Mouse (Mus musculus) spleen, adult 12 weeks (tissue): ENCODE measurements around the gene Pam16.
"Not testable (repeated sequence)": the region's sequence is repeated elsewhere in the genome, so short reads cannot be mapped to it uniquely, and the experiment has no call there.

Source experiments
- DNase-seq: peaks from one replicate; pipeline ENCODE4 v3.0.0; 2022; ENCODE audit warnings: low spot score

The Pam16 gene

DNA sequence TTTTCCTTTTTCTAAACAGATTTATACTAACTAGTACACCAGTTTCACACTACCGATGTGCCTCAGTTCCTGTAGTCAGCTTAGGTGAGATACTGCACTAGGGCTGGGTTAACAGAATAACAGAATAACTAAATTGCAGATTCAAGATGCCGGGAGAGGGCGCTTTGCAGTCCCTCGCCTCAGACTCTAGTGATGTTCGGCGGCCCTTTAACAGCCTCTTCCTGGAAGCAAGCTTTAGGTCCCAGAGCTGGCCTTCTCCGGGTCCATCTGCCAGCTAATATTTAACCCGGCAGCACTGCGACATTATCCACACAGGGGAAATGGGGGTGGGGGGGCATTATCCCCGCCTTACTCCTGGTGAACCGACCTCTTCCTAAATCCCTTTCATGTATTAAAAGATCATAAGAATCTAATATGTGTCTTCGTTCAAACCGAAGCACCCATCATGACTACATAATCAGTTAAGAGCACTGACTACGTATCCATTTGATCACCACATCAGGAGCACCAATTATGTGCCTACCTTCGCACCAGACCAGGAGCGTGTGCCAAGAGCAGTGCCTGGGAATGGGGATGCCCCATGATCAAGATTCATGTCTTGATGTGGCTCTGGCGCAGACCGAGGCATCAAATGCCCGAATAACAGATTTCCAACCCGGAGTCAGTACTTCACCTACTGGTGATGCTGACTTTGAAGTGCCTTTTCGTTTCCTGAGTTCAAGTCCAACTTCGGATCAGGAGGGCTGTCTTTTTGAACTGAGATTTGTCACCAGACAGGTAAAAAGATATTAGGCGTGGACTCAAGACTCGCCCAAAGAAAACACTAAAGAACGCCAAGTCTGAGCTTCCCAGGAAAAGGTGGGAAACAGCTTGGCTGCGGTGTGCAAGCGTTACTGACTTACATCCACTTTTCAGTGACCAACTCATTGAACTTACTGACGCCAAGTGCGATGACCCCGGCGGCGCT, 31.6 kb downstream of the Pam16 start:
- DNase-seq, result no peak

DNA sequence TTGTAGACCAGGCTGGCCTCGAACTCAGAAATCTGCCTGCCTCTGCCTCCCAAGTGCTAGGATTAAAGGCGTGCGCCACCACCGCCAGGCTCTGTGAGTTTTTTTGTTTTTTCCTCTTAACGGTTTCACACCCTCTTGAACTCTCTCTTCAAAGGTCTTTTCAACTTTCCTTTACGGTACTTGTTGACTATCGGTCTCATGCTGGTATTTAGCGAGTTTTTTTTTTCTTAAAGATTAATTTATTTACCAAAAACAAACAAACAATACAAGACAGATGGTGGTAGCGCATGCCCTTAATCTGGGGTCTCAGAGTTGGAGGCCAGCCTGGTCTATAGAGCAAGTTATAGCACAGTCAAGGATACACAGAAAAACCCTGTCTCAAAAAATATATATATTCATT, 34.6 kb downstream of the Pam16 start:
- DNase-seq, result no peak

DNA sequence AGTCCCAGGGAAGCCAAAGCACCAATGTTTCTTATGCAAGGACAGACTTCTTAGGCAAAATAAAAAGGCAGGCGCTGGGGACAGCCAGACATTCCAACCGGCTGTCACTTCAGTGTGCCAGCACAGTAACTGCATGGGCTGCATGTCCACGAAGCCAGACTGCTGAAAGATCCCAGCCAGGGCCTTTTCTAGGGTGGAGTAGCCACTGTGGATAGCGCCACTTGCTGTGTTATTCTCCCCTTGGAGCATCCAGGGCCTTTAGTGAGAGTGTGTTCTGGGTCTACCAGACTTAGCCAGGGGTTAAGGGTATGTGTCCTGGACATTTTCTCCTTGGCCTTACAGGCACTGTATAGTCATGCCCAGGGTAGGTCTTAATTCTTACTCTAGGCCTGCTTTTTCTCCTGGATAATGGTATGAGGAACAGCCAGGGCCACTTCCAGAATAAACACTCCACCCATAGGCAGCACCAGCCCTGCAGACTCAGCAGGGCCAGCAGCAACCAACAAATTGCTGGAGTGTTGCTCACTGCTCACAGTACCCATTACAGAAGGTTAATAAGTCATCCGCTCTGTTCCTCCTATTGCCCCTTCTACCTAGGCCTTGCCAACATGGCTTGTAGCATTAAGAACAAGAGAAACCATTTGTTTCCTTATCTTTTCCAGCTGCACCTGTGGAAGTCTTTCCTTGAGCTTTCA, 37.1 kb downstream of the Pam16 start:
- no peak for DNase-seq

DNA sequence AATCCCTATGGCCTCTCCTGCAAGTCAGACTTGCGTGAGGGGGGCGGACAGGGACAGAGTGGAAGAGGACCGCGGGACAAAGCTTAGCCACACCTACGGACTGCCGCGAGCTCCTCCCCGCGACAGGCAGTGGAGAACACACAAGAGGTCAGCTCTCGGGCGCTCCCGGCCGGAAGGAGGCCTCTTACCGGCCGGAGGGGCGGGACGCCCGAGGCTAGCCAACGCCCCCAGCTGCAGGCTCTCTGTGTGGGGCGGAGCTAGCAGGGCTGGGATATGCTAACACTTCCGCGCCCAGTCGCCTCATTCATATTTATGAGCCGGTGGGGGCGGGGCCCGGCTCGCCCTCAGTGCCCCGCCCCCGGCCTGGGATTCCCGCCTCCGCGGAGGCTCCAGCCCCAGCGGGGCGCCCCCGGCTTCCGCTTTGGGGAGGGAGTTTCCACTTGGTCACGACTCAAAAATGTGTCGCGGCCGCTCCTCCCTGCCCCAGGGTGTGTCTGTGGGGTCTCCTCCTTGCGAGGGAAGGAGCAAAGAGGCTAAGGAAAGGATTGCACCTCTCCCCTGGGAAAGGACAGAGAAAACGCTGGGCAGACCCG, 38.2 kb downstream of the Pam16 start:
- peak; percentile 87 for DNase-seq

GRCm38 (mm10) chr16:4585642-4586530, 38.9 kb downstream of the Pam16 start:
- no peak for DNase-seq

DNA sequence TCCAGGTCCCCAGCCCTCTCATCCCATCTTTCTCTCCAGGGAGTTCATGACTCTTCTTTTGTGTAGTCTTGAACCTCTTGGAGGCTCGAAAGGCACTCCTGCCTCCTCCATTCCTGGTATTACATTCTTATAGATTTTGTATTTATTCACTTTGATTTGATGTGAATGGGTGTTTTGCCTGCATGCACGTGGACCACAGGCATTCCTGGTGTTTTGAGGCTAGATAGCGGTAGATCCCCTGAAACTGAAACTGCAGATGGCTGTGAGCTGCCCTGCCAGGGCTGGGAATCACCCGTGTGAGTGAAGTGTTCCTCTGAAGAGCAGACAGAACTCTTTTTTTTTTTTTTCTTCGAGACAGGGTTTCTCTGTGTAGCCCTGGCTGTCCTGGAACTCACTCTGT, 40.4 kb downstream of the Pam16 start:
- no peak for DNase-seq

DNA sequence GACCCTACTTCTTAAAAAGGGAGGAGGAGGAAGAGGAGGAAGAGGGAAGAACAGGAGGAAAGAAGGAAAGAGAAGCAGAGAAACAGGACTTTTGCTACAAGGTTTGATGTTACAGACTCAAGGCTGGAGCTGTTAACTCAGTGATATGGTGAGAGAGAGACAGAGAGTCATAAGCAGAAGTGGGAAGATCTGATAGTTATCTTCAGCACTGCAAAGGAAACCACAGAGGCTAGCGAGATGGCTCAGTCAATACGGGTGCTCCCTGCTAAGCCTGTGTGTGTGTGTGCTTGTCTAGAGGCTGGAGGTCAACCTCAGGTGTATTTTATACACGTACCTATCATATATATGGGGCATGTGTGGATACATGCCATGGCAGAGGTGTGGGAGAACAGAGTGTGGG, 41.0 kb downstream of the Pam16 start:
- DNase-seq, result no peak

DNA sequence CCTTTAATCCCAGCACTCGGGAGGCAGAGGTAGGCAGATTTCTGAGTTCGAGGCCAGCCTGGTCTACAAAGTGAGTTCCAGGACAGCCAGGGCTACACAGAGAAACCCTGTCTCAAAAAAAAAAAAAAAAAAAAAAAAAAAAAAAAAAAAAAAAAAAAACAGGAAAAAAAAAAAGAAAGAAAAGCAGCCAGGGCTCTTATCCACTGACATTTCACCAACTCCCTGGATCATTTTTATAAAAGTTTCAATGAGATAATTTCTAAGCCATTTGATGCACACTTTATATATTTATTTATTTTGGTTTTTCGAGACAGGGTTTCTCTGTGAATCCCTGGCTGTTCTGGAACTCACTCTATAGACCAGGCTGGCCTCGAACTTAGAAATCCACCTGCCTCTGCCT, 43.6 kb downstream of the Pam16 start:
- DNase-seq, result not testable (repeated sequence)

GRCm38 (mm10) chr16:4578630-4579029, 46.2 kb downstream of the Pam16 start:
- no peak for DNase-seq

GRCm38 (mm10) chr16:4576873-4577272, 47.9 kb downstream of the Pam16 start:
- no peak for DNase-seq

DNA sequence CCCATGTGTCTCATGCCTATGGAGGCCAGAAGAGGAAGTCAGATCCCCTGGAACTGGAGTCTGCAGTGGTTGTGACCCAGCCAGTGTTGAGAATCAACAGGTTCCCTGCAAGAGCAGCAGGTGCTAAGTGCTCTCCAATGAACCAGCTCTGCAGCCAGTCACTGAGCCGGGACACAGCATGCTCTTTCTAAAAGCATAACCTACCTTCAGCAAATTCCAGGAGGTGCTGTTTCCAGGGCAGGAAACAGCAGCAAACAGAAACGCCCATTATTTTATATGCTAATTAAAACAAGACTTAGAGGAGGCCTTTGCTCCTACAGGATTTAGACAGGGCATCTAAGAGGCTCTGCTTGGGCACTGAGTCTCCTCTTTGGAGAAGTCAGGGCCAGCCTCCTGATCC, 48.8 kb downstream of the Pam16 start:
- DNase-seq, result no peak

DNA sequence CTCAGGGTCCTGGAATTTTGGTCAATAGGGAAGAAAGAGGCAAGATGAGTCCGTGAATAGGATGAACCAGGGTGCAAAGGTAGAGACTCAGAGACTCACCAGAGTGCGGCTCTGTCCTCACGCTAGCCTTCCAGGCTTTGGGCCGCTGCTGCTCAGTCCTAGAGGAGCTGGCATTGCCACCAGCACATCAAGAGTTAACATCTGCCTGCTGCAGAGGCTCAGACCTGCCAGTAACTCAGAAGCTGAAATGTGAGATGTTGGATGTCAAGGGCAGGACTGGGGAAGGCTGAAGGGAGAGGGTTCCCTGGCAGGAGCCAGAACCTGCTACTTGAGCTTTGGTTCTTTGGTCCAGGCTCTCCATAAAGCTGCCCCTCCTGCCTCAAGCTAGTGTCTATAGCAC, 54.1 kb downstream of the Pam16 start:
- DNase-seq, result no peak

DNA sequence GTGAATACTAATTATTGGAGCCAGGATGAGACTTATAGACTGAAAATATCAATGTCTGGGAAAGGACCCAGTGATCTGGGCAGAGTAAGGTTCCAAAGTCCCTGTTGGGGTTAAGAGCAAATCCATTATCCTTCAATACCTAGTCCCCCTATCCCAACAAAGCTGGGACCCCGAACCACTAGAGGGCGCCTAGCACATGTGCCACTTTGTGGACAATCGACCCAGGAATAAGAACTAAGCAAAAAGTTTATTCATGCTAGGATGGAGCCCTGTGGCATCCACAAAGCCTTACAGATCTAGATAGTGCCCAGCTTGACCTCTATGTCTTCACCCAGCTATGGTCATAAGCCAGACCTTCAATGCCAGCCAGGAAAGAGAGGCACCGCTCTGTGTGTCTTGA, 56.9 kb downstream of the Pam16 start:
- DNase-seq, result peak; percentile 49
